Mouse (Mus musculus) olfactory bulb, adult 2 months (tissue): ENCODE data around the gene Cct2.

Source experiments
- CTCF ChIP-seq: fragments of 200-500 bp; IDR thresholded peaks from 2 replicates; pipeline ENCODE4 v1.5.1; 2012; ENCODE audit warnings: low read depth, mild to moderate bottlenecking, low read length, moderate library complexity; ENCODE audit not compliant: insufficient read depth
- POLR2A ChIP-seq: fragments of 200-500 bp; IDR thresholded peaks from 2 replicates; pipeline ENCODE4 v1.6.1; 2012; ENCODE audit warnings: mild to moderate bottlenecking, low read depth, low read length, moderate library complexity; ENCODE audit not compliant: insufficient read depth

DNA sequence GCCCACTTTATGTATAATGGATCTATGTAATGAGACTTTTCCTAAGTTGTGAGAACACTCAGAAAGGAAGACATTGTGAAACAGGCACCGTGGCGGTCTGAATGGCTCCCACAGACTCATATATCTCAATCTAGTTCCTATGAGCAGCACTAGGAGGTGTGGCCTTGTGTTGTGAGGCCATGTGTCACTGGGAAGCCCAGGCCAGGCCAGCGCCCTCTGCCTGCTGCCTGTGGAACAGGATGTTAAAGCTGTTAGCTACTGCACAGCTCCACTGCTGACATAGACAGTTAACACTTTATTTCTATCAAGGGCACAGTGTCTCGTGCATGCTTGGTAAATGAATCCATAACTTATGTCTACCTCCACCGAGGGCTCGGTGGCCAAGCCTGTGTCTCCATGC, 14.7 kb upstream of the Cct2 start:
- TF ChIP-seq CTCF (no peak), POLR2A (no peak)
